In genomic region chr3:85923954-85924945, GRCm38 (mm10) we compare ENCODE assay signal across 8 mouse cellular contexts. TPM values are rescaled to one million over a fixed set of nuclear protein-coding genes. Genes with fewer than 3 reads are reported as not detected.
DNase-seq lines count a peak whose midpoint lies in the region; ATAC-seq and TF ChIP-seq lines count a peak whose summit lies in the region.

No protein-coding gene starts in this region.

- H3K27me3 ChIP-seq in E14TG2a.4 (ENCODE audit: insufficient read depth, low read length), result 0 out of 2 replicates have a peak, but pooled peaks cover 3% of the 10 kb centered on the region
- H3K27me3 ChIP-seq in forebrain, embryonic 11.5 days (ENCODE audit: control insufficient read depth, insufficient read depth, low read length), result no peaks in the 10 kb centered on the region
- no peaks in the 10 kb centered on the region for H3K27me3 ChIP-seq in heart, postnatal 0 days (ENCODE audit: control insufficient read depth, insufficient read depth, low read length)
- H3K27me3 ChIP-seq in liver, postnatal 0 days (ENCODE audit: insufficient read depth, low read length), result no peaks in the 10 kb centered on the region

- H3K4me1 ChIP-seq in E14TG2a.4 (replicated peaks; ENCODE audit: low read depth, low read length), result no peaks in the 10 kb centered on the region; the same call in 1 of the 2 replicates
- H3K4me1 ChIP-seq in forebrain, embryonic 11.5 days (replicated peaks; ENCODE audit: control insufficient read depth, insufficient read depth, low read length), result no peaks in the 10 kb centered on the region
- H3K4me1 ChIP-seq in heart, postnatal 0 days (ENCODE audit: control insufficient read depth, insufficient read depth), result 0 out of 2 replicates have a peak, but pooled peaks cover 3% of the 10 kb centered on the region
- H3K4me1 ChIP-seq in liver, postnatal 0 days (ENCODE audit: insufficient read depth), result no peaks in the 10 kb centered on the region
- no peaks in the 10 kb centered on the region for H3K4me1 ChIP-seq in olfactory bulb, adult 2 months (ENCODE audit: control insufficient read depth, insufficient read depth, low read length)

- H3K4me2 ChIP-seq in forebrain, embryonic 11.5 days (ENCODE audit: low read depth, low read length, severe bottlenecking), result no peak overlapping the region
- H3K4me2 ChIP-seq in heart, postnatal 0 days (ENCODE audit: low read depth, low read length), result no peak overlapping the region
- no peak overlapping the region for H3K4me2 ChIP-seq in liver, postnatal 0 days (ENCODE audit: low read depth, low read length)

- no peak overlapping the region for H3K27ac ChIP-seq in forebrain, embryonic 11.5 days (ENCODE audit: low read depth, low read length)
- H3K27ac ChIP-seq in heart, postnatal 0 days (ENCODE audit: low read depth), result no peak overlapping the region
- H3K27ac ChIP-seq in liver, postnatal 0 days (ENCODE audit: low read depth), result no peak overlapping the region
- no peak overlapping the region for H3K27ac ChIP-seq in olfactory bulb, adult 2 months (ENCODE audit: insufficient read depth, low read depth, low read length)

- TF ChIP-seq CTCF in E14TG2a.4 (conservative IDR thresholded peaks at IDR 0.05; ENCODE audit: low read length), result peak; percentile 98
- peak; percentile 95 for TF ChIP-seq CTCF in heart, postnatal 0 days (IDR thresholded peaks at IDR 0.05; ENCODE audit: low read depth)
- peak; percentile 92 for TF ChIP-seq CTCF in liver, postnatal 0 days (IDR thresholded peaks at IDR 0.05; ENCODE audit: low read depth)
- peak; percentile 95 for TF ChIP-seq CTCF in olfactory bulb, adult 2 months (IDR thresholded peaks at IDR 0.05; ENCODE audit: insufficient read depth, low read depth, low read length)

- no peak for ATAC-seq in forebrain, embryonic 11.5 days (replicated peaks; ENCODE audit: low FRiP score)
- peak; percentile 53; the same call in 1 of the 2 replicates for ATAC-seq in heart, postnatal 0 days (ENCODE audit: insufficient read depth, low read depth)
- ATAC-seq in liver, postnatal 0 days, result 0 out of 2 replicates have a peak, but pooled peaks have one; percentile 35

- no peaks in the 10 kb centered on the region for H3K36me3 ChIP-seq in E14TG2a.4 (ENCODE audit: insufficient read depth, low read length)
- no peaks in the 10 kb centered on the region for H3K36me3 ChIP-seq in forebrain, embryonic 11.5 days (ENCODE audit: control insufficient read depth, insufficient read depth, low read length)
- H3K36me3 ChIP-seq in heart, postnatal 0 days (replicated peaks; ENCODE audit: control insufficient read depth, insufficient read depth, low read length), result no peaks in the 10 kb centered on the region
- H3K36me3 ChIP-seq in liver, postnatal 0 days (replicated peaks; ENCODE audit: insufficient read depth, low read length), result no peaks in the 10 kb centered on the region

- peak; percentile 50 for DNase-seq in c-Kit-positive CD71-negative TER-119-negative erythroid progenitor cells, embryonic 14.5 days (ENCODE audit: low read depth)
- DNase-seq in forebrain, embryonic 11.5 days (ENCODE audit: low spot score), result peak; percentile 86
- DNase-seq in heart, postnatal 0 days (ENCODE audit: low spot score), result peak; percentile 63
- DNase-seq in kidney, postnatal 25 days, result peak; percentile 83 to 92
- peak; percentile 75 for DNase-seq in liver, postnatal 0 days
- peak; percentile 77 for DNase-seq in testis, postnatal 14 days (ENCODE audit: low spot score)

- H3K4me3 ChIP-seq in E14TG2a.4 (replicated peaks; ENCODE audit: low read length), result no peak overlapping the region
- no peak overlapping the region for H3K4me3 ChIP-seq in forebrain, embryonic 11.5 days (ENCODE audit: low read depth, low read length)
- no peak overlapping the region for H3K4me3 ChIP-seq in heart, postnatal 0 days (ENCODE audit: low read depth, low read length)
- H3K4me3 ChIP-seq in liver, postnatal 0 days (ENCODE audit: low read depth, low read length), result no peak overlapping the region
- H3K4me3 ChIP-seq in olfactory bulb, adult 2 months (ENCODE audit: insufficient read depth, low read depth, low read length), result no peak overlapping the region

- TF ChIP-seq EP300 in heart, postnatal 0 days (IDR thresholded peaks at IDR 0.05; ENCODE audit: low read depth), result no peak
- TF ChIP-seq EP300 in liver, postnatal 0 days (IDR thresholded peaks at IDR 0.05; ENCODE audit: low read depth), result no peak

- no peak for TF ChIP-seq POLR2A in olfactory bulb, adult 2 months (IDR thresholded peaks at IDR 0.05; ENCODE audit: insufficient read depth, low read depth, low read length)

- H3K9me3 ChIP-seq in E14TG2a.4 (ENCODE audit: low read length), result no peaks in the 10 kb centered on the region
- H3K9me3 ChIP-seq in forebrain, embryonic 11.5 days (ENCODE audit: control insufficient read depth, low read length), result no peaks in the 10 kb centered on the region
- no peaks in the 10 kb centered on the region for H3K9me3 ChIP-seq in heart, postnatal 0 days (replicated peaks; ENCODE audit: control insufficient read depth, low read length)
- H3K9me3 ChIP-seq in liver, postnatal 0 days (ENCODE audit: low read length), result no peaks in the 10 kb centered on the region

- 50% methylated on average over 18 of the region's 18 CpGs for WGBS in forebrain, embryonic 11.5 days
- 39% methylated on average over 18 of the region's 18 CpGs for WGBS in heart, postnatal 0 days
- 43% methylated on average over 18 of the region's 18 CpGs for WGBS in liver, postnatal 0 days (ENCODE audit: insufficient replicate concordance)
- WGBS in olfactory bulb, adult 2 months, result 44% methylated on average over 18 of the region's 18 CpGs

- H3K9ac ChIP-seq in forebrain, embryonic 11.5 days (ENCODE audit: low read length), result no peak overlapping the region
- H3K9ac ChIP-seq in heart, postnatal 0 days (replicated peaks; ENCODE audit: low read depth, low read length), result no peak overlapping the region
- H3K9ac ChIP-seq in liver, postnatal 0 days (replicated peaks), result no peak overlapping the region

RNA-seq across cellular contexts. Expression of gene Gm37240, which starts 36.9 kb away (rescaled TPM):
- 0.43 and 0.53 TPM in 2 replicates for polyA plus RNA-seq in forebrain, embryonic 11.5 days (2014; fragmentation: Nextera tagmentation; extraction: Ambion mirVana)
- 33.4 and 72.1 TPM in 2 replicates for total RNA-seq in heart, postnatal 0 days (2014; rRNA removed; ENCODE audit: low replicate concordance)
- 20.8 and 21.7 TPM in 2 replicates for polyA plus RNA-seq in heart, postnatal 0 days (2015; fragmentation: Nextera tagmentation; extraction: Ambion mirVana)
- polyA plus RNA-seq in liver, postnatal 0 days (2015; fragmentation: Nextera tagmentation; extraction: Ambion mirVana), result 0.49 and 0.72 TPM in 2 replicates
- not detected in 2 replicates for polyA plus RNA-seq in olfactory bulb, adult 2 months (2012; ENCODE audit: insufficient read depth, insufficient read length, low replicate concordance, missing spikeins)

RNA-seq across cellular contexts. Expression of gene Glt28d2, which starts 36.9 kb away (rescaled TPM):
- 0.13 and 0.15 TPM in 2 replicates for polyA plus RNA-seq in forebrain, embryonic 11.5 days (2014; fragmentation: Nextera tagmentation; extraction: Ambion mirVana)
- total RNA-seq in heart, postnatal 0 days (2014; rRNA removed; ENCODE audit: low replicate concordance), result 3.9 and 5.3 TPM in 2 replicates
- polyA plus RNA-seq in heart, postnatal 0 days (2015; fragmentation: Nextera tagmentation; extraction: Ambion mirVana), result 3.0 and 3.6 TPM in 2 replicates
- polyA plus RNA-seq in liver, postnatal 0 days (2015; fragmentation: Nextera tagmentation; extraction: Ambion mirVana), result 0.48 and 0.56 TPM in 2 replicates
- polyA plus RNA-seq in olfactory bulb, adult 2 months (2012; ENCODE audit: insufficient read depth, insufficient read length, low replicate concordance, missing spikeins), result not detected in 2 replicates

RNA-seq across cellular contexts. Expression of gene Sh3d19, which starts 46.7 kb away (rescaled TPM):
- 10.9 and 11.0 TPM in 2 replicates for polyA plus RNA-seq in forebrain, embryonic 11.5 days (2014; fragmentation: Nextera tagmentation; extraction: Ambion mirVana)
- 16.2 and 52.6 TPM in 2 replicates for total RNA-seq in heart, postnatal 0 days (2014; rRNA removed; ENCODE audit: low replicate concordance)
- 7.4 and 8.7 TPM in 2 replicates for polyA plus RNA-seq in heart, postnatal 0 days (2015; fragmentation: Nextera tagmentation; extraction: Ambion mirVana)
- 10.2 and 11.4 TPM in 2 replicates for polyA plus RNA-seq in liver, postnatal 0 days (2015; fragmentation: Nextera tagmentation; extraction: Ambion mirVana)
- not detected in 2 replicates for polyA plus RNA-seq in olfactory bulb, adult 2 months (2012; ENCODE audit: insufficient read depth, insufficient read length, low replicate concordance, missing spikeins)
